Mouse (Mus musculus): ENCODE data around the gene Slc2a9.

Slc2a9 gene

GRCm38 (mm10) chr5:38301761-38302411 is 201.1 kb downstream of the Slc2a9 start:
- intact Hi-C loops (cut with DNase I): no loop called here

Data from adrenal gland (tissue).